Mouse (Mus musculus) left cerebral cortex, postnatal 4 days (tissue): Measurements from ENCODE around the gene Gapdh. TPM values are rescaled to one million over a fixed set of nuclear protein-coding genes. Genes with fewer than 3 reads are reported as not detected.

Experiments used
- DNase-seq: peaks from one replicate; pipeline ENCODE4 v3.0.0-alpha.2; 2022
- intact Hi-C: fragments of 180-260 bp; cut with DNase I; formaldehyde crosslinking; loops from one replicate; pipeline ENCODE4 v1.15.1; 2025
- total RNA-seq, 2 experiments: library from RNA; stranded (reverse); gene quantifications; 2 replicates each; pipeline ENCODE4 v1.2.3; 2021

Gapdh gene
- 1,000 to 10,000 TPM; 1,244 to 1,314 TPM for total RNA-seq

GRCm38 (mm10) chr6:125166051-125166751, at the start of gene Gapdh:
TSS of gene Gapdh (minus strand) at chr6:125166467.
- peak; percentile 68 for DNase-seq
- intact Hi-C loops = no loop called here

- peak; percentile 92 for DNase-seq
- intact Hi-C loops = loop anchor here (5.0 kb wide), 1 partner anchor 57 kb away; no protein-coding TSS in a partner anchor
Observed at GRCm38 (mm10) chr6:125215148-125215954, 49.1 kb upstream of the Gapdh start, which contains the start of gene Vamp1. TSS of gene Vamp1 (plus strand) at chr6:125215551.

- no peak for DNase-seq
- intact Hi-C loops = no loop called here
Observed at GRCm38 (mm10) chr6:125213715-125214114, 47.4 kb upstream of the Gapdh start.

GRCm38 (mm10) chr6:125213129-125213528, 46.9 kb upstream of the Gapdh start:
- intact Hi-C loops = no loop called here
- DNase-seq = no peak

GRCm38 (mm10) chr6:125212621-125213020, 46.4 kb upstream of the Gapdh start:
- DNase-seq = no peak
- intact Hi-C loops = no loop called here

- intact Hi-C loops = no loop called here
- DNase-seq = no peak
Observed at GRCm38 (mm10) chr6:125210436-125210835, 44.2 kb upstream of the Gapdh start.

GRCm38 (mm10) chr6:125197166-125197565, 30.9 kb upstream of the Gapdh start:
- intact Hi-C loops = no loop called here
- no peak for DNase-seq

- intact Hi-C loops = no loop called here
- DNase-seq = no peak
Observed at GRCm38 (mm10) chr6:125196301-125196700, 30.0 kb upstream of the Gapdh start.

GRCm38 (mm10) chr6:125195541-125196075, 29.3 kb upstream of the Gapdh start:
- DNase-seq = no peak
- intact Hi-C loops = no loop called here

GRCm38 (mm10) chr6:125193390-125193789, 27.1 kb upstream of the Gapdh start:
- no peak for DNase-seq
- intact Hi-C loops = no loop called here

- intact Hi-C loops = no loop called here
- no peak for DNase-seq
Observed at GRCm38 (mm10) chr6:125192841-125193240, 26.6 kb upstream of the Gapdh start.

- peak; percentile 95 for DNase-seq
- intact Hi-C loops = no loop called here
Observed at GRCm38 (mm10) chr6:125192016-125192714, 25.9 kb upstream of the Gapdh start.

GRCm38 (mm10) chr6:125191332-125192015, 25.2 kb upstream of the Gapdh start, which contains the start of the genes Ncapd2 and Mrpl51:
TSS of gene Ncapd2 (minus strand) at chr6:125191701.
TSS of gene Mrpl51 (plus strand) at chr6:125191801.
- peak; percentile 99 for DNase-seq
- intact Hi-C loops = no loop called here

GRCm38 (mm10) chr6:125190816-125191215, 24.5 kb upstream of the Gapdh start:
- intact Hi-C loops = no loop called here
- no peak for DNase-seq

GRCm38 (mm10) chr6:125186203-125186602, 19.9 kb upstream of the Gapdh start:
- intact Hi-C loops = no loop called here
- no peak for DNase-seq

- intact Hi-C loops = no loop called here
- DNase-seq = no peak
Observed at GRCm38 (mm10) chr6:125182133-125182532, 15.9 kb upstream of the Gapdh start.

- intact Hi-C loops = no loop called here
- no peak for DNase-seq
Observed at GRCm38 (mm10) chr6:125179601-125180000, 13.3 kb upstream of the Gapdh start.

- intact Hi-C loops = no loop called here
- DNase-seq = no peak
Observed at GRCm38 (mm10) chr6:125175469-125175868, 9.2 kb upstream of the Gapdh start.

- intact Hi-C loops = no loop called here
- DNase-seq = no peak
Observed at GRCm38 (mm10) chr6:125173256-125173655, 7.0 kb upstream of the Gapdh start.

GRCm38 (mm10) chr6:125172474-125172873, 6.2 kb upstream of the Gapdh start:
- intact Hi-C loops = no loop called here
- no peak for DNase-seq
